Mouse (Mus musculus) E14TG2a.4 (cell line): ENCODE measurements at regions not wholly inside any gene's neighbourhood (a gene's known extent, or its start where the extent isn't known, plus 50 kb on each side); places are given as distances from the start of the nearest gene placed in this dataset.

Source experiments
- H3K27me3 ChIP-seq: 2 replicates; pipeline ENCODE4 v1.6.1; 2014; ENCODE audit warnings: low read length, control low read depth; ENCODE audit not compliant: insufficient read depth
- H3K36me3 ChIP-seq: 2 replicates; pipeline ENCODE4 v1.6.1; 2014; ENCODE audit warnings: low read length, control low read depth; ENCODE audit not compliant: insufficient read depth
- H3K4me1 ChIP-seq: replicated peaks from 2 replicates; pipeline ENCODE4 v1.6.1; 2014; ENCODE audit warnings: low read depth, low read length, control low read depth
- H3K4me3 ChIP-seq: replicated peaks from 2 replicates; pipeline ENCODE4 v1.5.1; 2014; ENCODE audit warnings: mild to moderate bottlenecking, low read length
- H3K9me3 ChIP-seq: 2 replicates; pipeline ENCODE4 v1.6.1; 2014; ENCODE audit warnings: low read length, control low read depth
- CTCF ChIP-seq: conservative IDR thresholded peaks from 2 replicates; pipeline ENCODE4 v1.5.1; 2014; ENCODE audit warnings: low read length
- NANOG ChIP-seq: IDR thresholded peaks from 2 replicates; pipeline ENCODE4 v1.6.1; 2014; ENCODE audit warnings: borderline replicate concordance, low read length, mixed read lengths
- POU5F1 ChIP-seq: IDR thresholded peaks from 2 replicates; pipeline ENCODE4 v1.6.1; 2014; ENCODE audit warnings: low read length, borderline replicate concordance

GRCm38 (mm10) chr11:44062446-44062845 is 161.4 kb upstream of the Adra1b start:
- Histone ChIP-seq H3K4me1 (no peaks in the 10 kb centered on the region), H3K4me3 (no peak overlapping the region), H3K9me3 (no peaks in the 10 kb centered on the region), H3K27me3 (no peaks in the 10 kb centered on the region), H3K36me3 (no peaks in the 10 kb centered on the region)
- TF ChIP-seq NANOG (no peak), CTCF (no peak), POU5F1 (no peak)

- Histone ChIP-seq H3K36me3 (no peaks in the 10 kb centered on the region), H3K4me1 (no peaks in the 10 kb centered on the region), H3K27me3 (no peaks in the 10 kb centered on the region), H3K9me3 (no peaks in the 10 kb centered on the region), H3K4me3 (no peak overlapping the region)
- TF ChIP-seq CTCF = no peak
- TF ChIP-seq POU5F1 = no peak
- no peak for TF ChIP-seq NANOG
These were observed 165.2 kb upstream of the Adra1b start for GRCm38 (mm10) chr11:44066176-44066575.

DNA sequence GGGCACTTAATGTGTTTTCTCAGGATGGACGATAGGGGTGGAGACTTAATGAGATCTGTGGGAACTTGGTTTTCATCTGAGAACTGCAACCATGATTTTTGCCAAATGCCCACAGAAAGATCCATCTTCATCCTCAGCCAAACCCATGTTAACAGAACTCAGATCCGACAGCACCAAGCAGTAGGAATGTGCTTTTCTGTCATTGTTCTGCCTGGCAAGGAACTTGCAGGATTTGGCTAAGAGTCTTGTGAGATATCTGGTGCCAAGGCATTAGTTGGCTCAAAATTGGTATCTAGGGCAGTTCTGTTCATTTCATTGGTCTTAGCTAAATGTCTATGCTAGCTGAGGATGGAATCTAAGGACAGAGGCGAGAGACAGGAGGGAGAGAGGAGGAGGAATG is 182.7 kb upstream of the Adra1b start:
- Histone ChIP-seq H3K36me3 (no peaks in the 10 kb centered on the region), H3K9me3 (no peaks in the 10 kb centered on the region), H3K4me3 (no peak overlapping the region), H3K4me1 (no peaks in the 10 kb centered on the region), H3K27me3 (no peaks in the 10 kb centered on the region)
- TF ChIP-seq NANOG = no peak
- TF ChIP-seq CTCF = no peak
- TF ChIP-seq POU5F1 = no peak

- Histone ChIP-seq H3K9me3 (no peaks in the 10 kb centered on the region), H3K4me1 (no peaks in the 10 kb centered on the region), H3K27me3 (no peaks in the 10 kb centered on the region), H3K4me3 (no peak overlapping the region), H3K36me3 (no peaks in the 10 kb centered on the region)
- TF ChIP-seq CTCF (peak; percentile 83), NANOG (no peak)
These were observed 185.9 kb upstream of the Adra1b start for GRCm38 (mm10) chr11:44086951-44087350.

- no peaks in the 10 kb centered on the region for H3K9me3 ChIP-seq
- no peak overlapping the region for H3K4me3 ChIP-seq
- no peak for TF ChIP-seq POU5F1
- no peak for TF ChIP-seq CTCF
- no peak for TF ChIP-seq NANOG
- no peaks in the 10 kb centered on the region for H3K27me3 ChIP-seq
- H3K4me1 ChIP-seq = no peaks in the 10 kb centered on the region
- H3K36me3 ChIP-seq = no peaks in the 10 kb centered on the region
These were observed 188.5 kb upstream of the Adra1b start for GRCm38 (mm10) chr11:44089514-44089913.

GRCm38 (mm10) chr11:44095280-44095679 is 194.3 kb upstream of the Adra1b start:
- TF ChIP-seq POU5F1 (no peak), CTCF (no peak), NANOG (no peak)
- no peaks in the 10 kb centered on the region for H3K9me3 ChIP-seq
- H3K36me3 ChIP-seq = no peaks in the 10 kb centered on the region
- no peak overlapping the region for H3K4me3 ChIP-seq
- no peaks in the 10 kb centered on the region for H3K27me3 ChIP-seq
- no peaks in the 10 kb centered on the region for H3K4me1 ChIP-seq

DNA sequence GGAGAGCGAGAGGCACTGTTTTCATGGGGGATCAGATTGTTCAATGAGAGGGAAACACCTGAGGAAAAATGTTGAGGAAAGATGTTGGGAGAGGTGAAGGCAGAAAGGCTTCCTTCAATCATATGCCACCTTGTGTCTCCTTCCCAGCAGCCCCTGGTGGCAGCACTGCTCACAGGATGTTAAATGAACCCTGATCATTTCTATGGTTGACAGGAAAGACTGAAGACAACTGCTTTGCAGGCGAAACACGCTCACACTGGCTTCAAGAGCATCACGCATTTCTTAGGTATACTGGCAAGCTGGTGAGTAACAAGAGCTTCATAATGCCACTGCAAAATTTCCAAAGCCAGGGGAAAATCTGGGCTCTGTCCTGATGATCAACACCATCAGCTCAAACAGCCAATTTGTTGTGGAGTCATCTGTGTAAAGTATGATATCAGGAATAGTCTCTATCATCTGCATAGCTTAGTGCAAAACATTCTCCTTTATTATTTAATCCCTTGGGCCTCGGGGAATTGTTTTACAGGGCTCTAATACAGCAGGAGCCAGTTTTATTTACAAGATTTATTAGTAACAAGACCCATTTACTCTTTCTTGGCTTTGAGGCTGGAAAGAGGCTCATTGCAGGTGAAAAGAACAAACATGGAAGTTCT is 202.3 kb upstream of the Adra1b start:
- Histone ChIP-seq H3K4me1 (no peaks in the 10 kb centered on the region), H3K36me3 (no peaks in the 10 kb centered on the region), H3K9me3 (no peaks in the 10 kb centered on the region), H3K27me3 (no peaks in the 10 kb centered on the region), H3K4me3 (no peak overlapping the region)
- TF ChIP-seq CTCF (no peak), NANOG (no peak), POU5F1 (no peak)

- TF ChIP-seq CTCF (no peak), POU5F1 (no peak), NANOG (no peak)
- no peak overlapping the region for H3K4me3 ChIP-seq
- H3K4me1 ChIP-seq = no peaks in the 10 kb centered on the region
- H3K36me3 ChIP-seq = no peaks in the 10 kb centered on the region
- H3K27me3 ChIP-seq = no peaks in the 10 kb centered on the region
- H3K9me3 ChIP-seq = no peaks in the 10 kb centered on the region
These were observed 202.8 kb upstream of the Adra1b start for GRCm38 (mm10) chr11:44103841-44104191.

- Histone ChIP-seq H3K27me3 (no peaks in the 10 kb centered on the region), H3K9me3 (no peaks in the 10 kb centered on the region), H3K4me1 (no peaks in the 10 kb centered on the region), H3K36me3 (no peaks in the 10 kb centered on the region), H3K4me3 (no peak overlapping the region)
- TF ChIP-seq POU5F1 (no peak), CTCF (no peak), NANOG (no peak)
These were observed 205.2 kb upstream of the Adra1b start for GRCm38 (mm10) chr11:44106231-44106630.
